Mouse (Mus musculus): ENCODE measurements at regions not wholly inside any gene's neighbourhood (a gene's known extent, or its start where the extent isn't known, plus 50 kb on each side); places are given as distances from the start of the nearest gene placed in this dataset.
"Not testable (repeated sequence)": the region's sequence is repeated elsewhere in the genome, so short reads cannot be mapped to it uniquely, and the experiment has no call there.

DNA sequence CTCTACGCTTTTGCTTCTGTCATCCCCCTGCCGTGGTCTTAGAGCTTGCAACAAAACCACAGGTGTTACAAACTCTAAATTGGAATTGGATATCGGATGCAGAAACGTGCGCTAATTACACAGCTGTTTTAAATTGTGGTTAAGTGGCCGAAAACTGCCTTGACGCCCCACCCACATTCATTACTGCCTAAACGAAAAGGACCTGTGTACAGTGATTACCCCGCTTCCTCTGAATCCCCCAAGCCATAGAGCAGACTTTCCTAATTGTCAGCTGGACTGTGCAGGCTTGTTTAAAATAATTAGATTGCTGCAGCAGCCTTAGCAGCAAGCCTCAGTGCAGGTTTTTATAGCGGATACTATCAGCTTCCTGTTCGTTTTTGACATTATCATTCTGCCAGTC lies 94.7 kb downstream of the Cxxc4 start:
- 52% methylated on average over 11 of the region's 11 CpGs for WGBS
- no peak for ATAC-seq (ENCODE audit: extremely low read depth, insufficient number of reproducible peaks, low FRiP score, low TSS enrichment)

DNA sequence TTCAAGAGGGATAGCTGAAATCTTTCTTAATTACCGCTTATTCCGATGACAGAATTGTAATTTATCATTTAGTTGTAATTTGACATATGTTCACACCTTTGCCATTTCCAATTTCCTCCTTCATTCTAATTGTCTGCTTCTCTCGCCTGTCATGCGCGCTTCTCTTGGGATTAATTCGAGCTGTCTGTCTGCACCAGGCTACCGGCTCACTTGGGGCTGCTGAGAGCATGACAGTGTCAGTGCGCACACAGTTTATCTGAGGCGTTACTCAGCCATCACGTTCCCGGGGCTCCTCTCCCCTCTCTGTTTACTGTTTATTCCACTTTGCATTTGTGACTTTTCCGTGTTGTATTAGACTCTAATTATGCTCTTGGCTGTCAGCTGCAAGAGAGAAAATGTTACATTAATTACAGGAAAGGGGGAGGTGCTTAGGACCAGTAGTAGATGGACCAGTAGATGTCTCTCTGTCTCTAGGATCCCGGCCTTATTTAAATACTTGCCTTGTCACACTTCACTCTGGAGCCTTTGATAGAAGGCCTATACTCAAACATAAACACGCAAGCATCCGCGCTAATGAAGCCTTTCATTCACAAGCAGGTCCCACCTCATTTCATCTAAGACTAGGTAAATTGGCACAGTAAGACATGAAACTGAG lies 95.3 kb downstream of the Cxxc4 start:
- peaks cover 4% of the 10 kb centered on the region; the same call in 1 of the 2 replicates for H3K9me3 ChIP-seq
- peak overlapping the region; percentile 29 for H3K4me3 ChIP-seq
- no peaks in the 10 kb centered on the region for H3K36me3 ChIP-seq
- 35% methylated on average over 16 of the region's 16 CpGs for WGBS
- H3K4me1 ChIP-seq: 0 out of 2 replicates have a peak, but pooled peaks cover 6% of the 10 kb centered on the region
- H3K9ac ChIP-seq: no peak overlapping the region
- H3K4me2 ChIP-seq: peak overlapping the region; percentile 61
- ATAC-seq (ENCODE audit: extremely low read depth, insufficient number of reproducible peaks, low FRiP score, low TSS enrichment): no peak
- no peaks in the 10 kb centered on the region for H3K27me3 ChIP-seq (replicated peaks)
- no peak overlapping the region for H3K27ac ChIP-seq (replicated peaks)

More for the DNA sequence above, 94.7 kb downstream of the Cxxc4 start:
- peak overlapping the region; percentile 61 for H3K4me2 ChIP-seq
- H3K4me1 ChIP-seq: 0 out of 2 replicates have a peak, but pooled peaks cover 6% of the 10 kb centered on the region
- no peaks in the 10 kb centered on the region for H3K27me3 ChIP-seq (replicated peaks)
- H3K9ac ChIP-seq: peak overlapping the region; percentile 33; the same call in 1 of the 2 replicates
- H3K36me3 ChIP-seq: no peaks in the 10 kb centered on the region
- H3K4me3 ChIP-seq: peak overlapping the region; percentile 29
- no peak overlapping the region for H3K27ac ChIP-seq (replicated peaks)
- peaks cover 4% of the 10 kb centered on the region; the same call in 1 of the 2 replicates for H3K9me3 ChIP-seq

DNA sequence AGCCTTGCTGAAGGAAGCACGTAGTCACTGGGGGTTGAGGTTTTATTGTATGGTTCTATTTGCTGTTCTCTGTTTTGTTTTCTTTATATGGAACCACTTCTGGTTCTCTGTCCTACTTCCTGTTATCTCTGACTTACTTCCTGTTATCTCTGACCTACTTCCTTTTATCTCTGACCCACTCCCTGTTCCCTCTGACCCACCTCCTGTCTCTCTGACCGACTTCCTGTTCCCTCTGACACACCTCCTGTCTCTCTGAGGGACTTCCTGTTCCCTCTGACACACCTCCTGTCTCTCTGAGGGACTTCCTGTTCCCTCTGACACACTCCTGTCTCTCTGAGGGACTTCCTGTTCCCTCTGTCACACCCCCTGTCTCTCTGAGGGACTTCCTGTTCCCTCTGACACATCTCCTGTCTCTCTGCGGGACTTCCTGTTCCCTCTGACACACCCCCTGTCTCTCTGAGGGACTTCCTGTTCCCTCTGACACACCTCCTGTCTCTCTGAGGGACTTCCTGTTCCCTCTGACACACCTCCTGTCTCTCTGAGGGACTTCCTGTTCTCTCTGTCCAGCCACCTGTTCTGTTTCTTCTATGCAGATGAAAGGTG lies 102.9 kb downstream of the Cxxc4 start:
- H3K4me1 ChIP-seq; H3K9ac ChIP-seq; ATAC-seq (ENCODE audit: extremely low read depth, insufficient number of reproducible peaks, low FRiP score, low TSS enrichment); H3K4me2 ChIP-seq; H3K36me3 ChIP-seq; H3K27me3 ChIP-seq (replicated peaks); H3K27ac ChIP-seq (replicated peaks); H3K9me3 ChIP-seq; H3K4me3 ChIP-seq: not testable (repeated sequence)
- WGBS: 75% methylated on average over 3 of the region's 3 CpGs

DNA sequence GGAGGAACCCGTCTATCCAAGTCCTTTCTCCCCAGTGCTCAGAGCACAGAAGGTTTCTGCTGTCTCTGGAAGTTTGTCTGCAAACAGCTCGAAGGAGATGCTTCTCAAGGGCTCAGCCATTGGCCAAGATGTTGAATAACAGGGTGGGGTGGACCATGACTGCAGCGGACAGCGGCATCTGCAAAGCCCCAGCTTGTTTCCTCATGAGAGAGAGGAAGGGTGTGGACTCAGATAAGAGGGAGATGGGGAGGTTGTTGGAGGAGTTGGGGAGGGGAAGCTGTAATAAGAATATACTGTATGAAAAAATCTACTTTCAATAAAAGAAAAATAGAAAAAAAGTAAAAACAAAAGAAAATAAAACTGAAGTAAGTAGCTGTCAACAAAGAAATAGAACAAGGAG lies 129.7 kb downstream of the Cxxc4 start:
- Histone ChIP-seq H3K9me3 (no peaks in the 10 kb centered on the region), H3K27ac (replicated peaks) (no peak overlapping the region), H3K4me1 (no peaks in the 10 kb centered on the region), H3K4me3 (no peak overlapping the region), H3K4me2 (no peak overlapping the region), H3K36me3 (no peaks in the 10 kb centered on the region), H3K9ac (no peak overlapping the region), H3K27me3 (replicated peaks) (no peaks in the 10 kb centered on the region)
- no peak for ATAC-seq (ENCODE audit: extremely low read depth, insufficient number of reproducible peaks, low FRiP score, low TSS enrichment)
- 57% methylated on average over 4 of the region's 4 CpGs for WGBS

DNA sequence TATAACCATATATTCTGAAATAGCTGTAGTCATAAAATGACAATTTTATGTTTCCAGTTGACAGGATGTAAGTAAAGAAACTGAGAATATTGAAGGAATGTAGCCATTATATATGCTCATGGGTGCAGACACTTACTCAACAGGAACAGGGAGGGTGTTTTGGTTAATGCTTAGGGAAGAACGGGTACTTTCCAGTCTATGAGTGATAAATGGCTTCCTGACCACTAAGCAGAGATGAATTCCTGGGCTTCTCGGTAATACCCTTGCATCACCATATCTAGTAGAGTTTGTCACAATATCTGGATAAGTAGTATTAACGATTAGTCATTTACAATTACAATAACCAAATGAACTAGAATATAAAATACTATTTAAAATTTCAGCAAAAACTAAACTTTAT lies 130.5 kb downstream of the Cxxc4 start:
- H3K9ac ChIP-seq: no peak overlapping the region
- H3K4me2 ChIP-seq: no peak overlapping the region
- no peaks in the 10 kb centered on the region for H3K9me3 ChIP-seq
- H3K36me3 ChIP-seq: no peaks in the 10 kb centered on the region
- H3K27ac ChIP-seq (replicated peaks): no peak overlapping the region
- no peaks in the 10 kb centered on the region for H3K4me1 ChIP-seq
- H3K4me3 ChIP-seq: no peak overlapping the region
- H3K27me3 ChIP-seq (replicated peaks): no peaks in the 10 kb centered on the region
- no peak for ATAC-seq (ENCODE audit: extremely low read depth, insufficient number of reproducible peaks, low FRiP score, low TSS enrichment)
- 57% methylated on average over 3 of the region's 3 CpGs for WGBS

DNA sequence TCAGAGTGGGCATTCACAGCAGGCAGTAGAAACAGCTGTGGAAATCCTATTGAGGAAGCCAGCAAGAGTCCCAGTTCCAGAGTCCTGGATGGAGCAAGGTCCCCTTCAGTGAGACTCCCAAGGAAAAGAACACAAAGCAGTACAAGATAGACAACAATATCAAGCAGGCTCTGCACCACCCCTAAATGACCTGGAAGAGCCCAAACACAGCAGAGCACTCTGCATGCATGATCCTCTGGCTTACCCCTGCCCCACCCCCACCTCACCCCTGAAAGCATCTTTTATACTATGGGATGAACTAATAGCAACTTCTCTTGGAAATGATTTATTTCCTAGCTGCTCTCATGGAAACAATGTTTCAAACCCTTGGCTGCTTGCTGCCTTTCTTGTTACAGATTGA lies 132.3 kb downstream of the Cxxc4 start:
- Histone ChIP-seq H3K27ac (replicated peaks) (no peak overlapping the region), H3K9ac (no peak overlapping the region), H3K9me3 (no peaks in the 10 kb centered on the region), H3K4me3 (no peak overlapping the region), H3K4me2 (no peak overlapping the region), H3K27me3 (replicated peaks) (no peaks in the 10 kb centered on the region), H3K4me1 (no peaks in the 10 kb centered on the region), H3K36me3 (no peaks in the 10 kb centered on the region)
- ATAC-seq (ENCODE audit: extremely low read depth, insufficient number of reproducible peaks, low FRiP score, low TSS enrichment): no peak

DNA sequence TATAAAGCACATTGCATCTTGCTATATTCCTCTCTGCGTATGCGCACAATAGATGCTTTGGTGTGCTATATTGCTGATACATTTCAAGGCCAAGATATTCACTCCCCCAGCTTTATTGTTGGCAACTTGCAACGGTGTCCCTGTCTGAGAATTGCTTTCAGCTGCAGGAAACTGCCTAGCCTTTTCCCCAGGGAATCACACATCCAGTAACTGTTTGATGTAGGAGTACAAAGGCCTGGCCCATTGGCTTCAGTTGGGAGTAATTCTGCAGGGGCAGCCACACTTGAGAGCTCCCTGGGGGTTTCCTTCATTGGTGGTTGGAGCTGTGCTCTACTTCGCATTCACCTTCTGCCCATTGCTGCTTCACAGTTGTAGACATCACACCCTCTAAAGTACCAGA lies 132.8 kb downstream of the Cxxc4 start:
- Histone ChIP-seq H3K36me3 (no peaks in the 10 kb centered on the region), H3K4me3 (no peak overlapping the region), H3K9me3 (no peaks in the 10 kb centered on the region), H3K9ac (no peak overlapping the region), H3K27ac (replicated peaks) (no peak overlapping the region), H3K27me3 (replicated peaks) (no peaks in the 10 kb centered on the region), H3K4me1 (no peaks in the 10 kb centered on the region), H3K4me2 (no peak overlapping the region)
- no peak for ATAC-seq (ENCODE audit: extremely low read depth, insufficient number of reproducible peaks, low FRiP score, low TSS enrichment)
- WGBS: 59% methylated on average over 4 of the region's 4 CpGs

DNA sequence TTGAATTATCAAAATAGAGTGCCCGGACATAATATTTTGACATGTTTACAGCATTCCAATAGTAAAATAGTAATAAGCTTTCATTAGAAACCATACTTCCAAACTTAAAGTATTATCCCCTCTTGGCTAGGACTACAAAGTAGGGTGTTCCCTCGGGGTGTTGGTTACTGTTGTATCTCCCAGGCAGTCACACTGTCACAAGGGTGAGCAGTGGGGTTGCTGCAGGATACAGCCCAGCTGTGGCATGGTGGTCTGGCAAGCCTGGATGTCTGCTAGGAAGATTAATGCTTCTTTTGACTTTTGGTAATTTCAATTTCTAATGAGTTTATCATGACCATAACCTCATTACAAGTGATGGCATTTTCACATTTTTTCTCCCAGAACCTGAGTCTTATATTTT lies 143.3 kb downstream of the Cxxc4 start:
- 63% methylated on average over 2 of the region's 2 CpGs for WGBS

DNA sequence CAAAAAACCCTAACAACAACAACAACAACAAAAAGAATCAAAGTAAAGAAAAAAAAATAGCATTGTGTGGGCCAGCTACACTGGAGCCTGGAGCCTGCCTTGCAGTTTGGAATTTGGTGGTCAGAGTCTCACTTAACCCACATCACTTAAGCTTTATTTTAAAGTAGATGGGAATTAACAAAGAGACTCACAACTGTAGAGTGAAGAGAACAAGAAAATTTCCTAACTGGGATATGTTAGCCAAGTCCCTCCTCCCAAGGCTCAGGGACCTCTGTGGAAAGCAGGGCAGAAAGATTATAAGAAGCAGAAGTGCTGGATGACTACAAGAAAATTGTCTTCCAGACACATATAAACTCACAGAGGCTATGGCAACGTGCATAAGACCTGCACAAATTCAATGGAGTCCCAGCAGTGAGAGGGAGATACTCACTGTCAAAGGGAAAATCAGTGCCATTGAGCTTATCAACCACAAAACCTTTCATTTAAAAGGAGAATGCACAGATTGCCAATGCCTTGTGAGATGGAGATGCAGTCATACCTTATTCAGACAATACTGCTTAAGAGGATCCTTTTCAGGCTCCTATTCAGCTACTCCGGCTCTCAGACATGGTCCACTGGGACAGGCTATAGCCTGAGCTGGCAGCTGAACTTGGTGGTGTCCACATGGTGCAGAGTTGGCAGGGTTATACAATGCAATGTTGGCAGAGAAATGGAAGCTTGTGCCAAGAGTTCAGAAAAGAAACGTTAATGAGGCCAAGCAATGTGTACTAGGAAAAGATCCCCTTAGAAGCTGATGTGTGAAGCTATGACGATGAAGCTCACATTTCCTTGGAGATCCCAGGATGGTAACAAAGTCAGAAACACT lies 154.4 kb downstream of the Cxxc4 start:
- Histone ChIP-seq H3K4me2 (no peak overlapping the region), H3K36me3 (no peaks in the 10 kb centered on the region), H3K4me1 (no peaks in the 10 kb centered on the region), H3K27ac (replicated peaks) (no peak overlapping the region), H3K9ac (no peak overlapping the region), H3K9me3 (no peaks in the 10 kb centered on the region), H3K4me3 (no peak overlapping the region), H3K27me3 (replicated peaks) (no peaks in the 10 kb centered on the region)
- no peak for ATAC-seq (ENCODE audit: extremely low read depth, insufficient number of reproducible peaks, low FRiP score, low TSS enrichment)
- WGBS: 72% methylated on average over 4 of the region's 4 CpGs

More for the DNA sequence above, 143.3 kb downstream of the Cxxc4 start:
- Histone ChIP-seq H3K36me3 (no peaks in the 10 kb centered on the region), H3K4me3 (no peak overlapping the region), H3K4me1 (no peaks in the 10 kb centered on the region), H3K27me3 (replicated peaks) (no peaks in the 10 kb centered on the region), H3K27ac (replicated peaks) (no peak overlapping the region), H3K9me3 (no peaks in the 10 kb centered on the region), H3K4me2 (no peak overlapping the region), H3K9ac (no peak overlapping the region)
- no peak for ATAC-seq (ENCODE audit: extremely low read depth, insufficient number of reproducible peaks, low FRiP score, low TSS enrichment)

DNA sequence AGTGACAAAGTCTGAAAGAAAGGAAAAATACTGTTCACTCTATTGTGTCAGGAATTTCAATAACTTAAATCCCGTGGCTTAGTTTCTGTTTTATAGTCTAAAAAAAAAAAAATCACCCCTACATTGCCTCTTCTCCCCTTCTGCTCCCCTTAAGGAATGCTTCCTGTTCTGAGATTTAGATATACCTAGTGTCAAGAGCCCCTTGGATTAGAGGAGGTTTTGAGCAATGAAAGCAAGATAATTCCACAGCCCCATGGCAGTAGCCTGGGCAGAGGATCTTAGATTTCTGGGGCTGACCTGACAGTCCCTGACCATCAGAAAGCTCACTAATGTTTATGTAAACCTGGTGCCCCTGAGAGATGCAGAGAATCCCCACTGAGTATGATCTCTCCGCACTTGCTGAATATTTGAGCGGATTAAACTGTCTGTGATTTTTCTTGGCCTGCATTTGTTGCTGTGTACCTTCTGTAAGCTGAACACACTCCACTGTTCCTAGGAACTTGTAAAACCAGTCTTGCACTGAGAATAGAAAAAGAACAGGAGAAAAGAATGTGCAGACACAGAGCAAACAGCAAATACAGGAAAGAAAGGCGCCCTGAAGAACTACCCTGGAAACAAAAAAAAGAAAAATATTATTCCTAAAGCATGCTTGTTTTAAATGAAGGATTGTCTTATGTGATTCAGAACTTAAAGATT lies 164.3 kb downstream of the Cxxc4 start:
- Histone ChIP-seq H3K4me1 (no peaks in the 10 kb centered on the region), H3K27ac (replicated peaks) (no peak overlapping the region), H3K36me3 (no peaks in the 10 kb centered on the region), H3K4me3 (no peak overlapping the region), H3K4me2 (no peak overlapping the region), H3K9me3 (no peaks in the 10 kb centered on the region), H3K9ac (no peak overlapping the region), H3K27me3 (replicated peaks) (no peaks in the 10 kb centered on the region)
- no peak for ATAC-seq (ENCODE audit: extremely low read depth, insufficient number of reproducible peaks, low FRiP score, low TSS enrichment)
- WGBS: 53% methylated on average over 4 of the region's 4 CpGs

DNA sequence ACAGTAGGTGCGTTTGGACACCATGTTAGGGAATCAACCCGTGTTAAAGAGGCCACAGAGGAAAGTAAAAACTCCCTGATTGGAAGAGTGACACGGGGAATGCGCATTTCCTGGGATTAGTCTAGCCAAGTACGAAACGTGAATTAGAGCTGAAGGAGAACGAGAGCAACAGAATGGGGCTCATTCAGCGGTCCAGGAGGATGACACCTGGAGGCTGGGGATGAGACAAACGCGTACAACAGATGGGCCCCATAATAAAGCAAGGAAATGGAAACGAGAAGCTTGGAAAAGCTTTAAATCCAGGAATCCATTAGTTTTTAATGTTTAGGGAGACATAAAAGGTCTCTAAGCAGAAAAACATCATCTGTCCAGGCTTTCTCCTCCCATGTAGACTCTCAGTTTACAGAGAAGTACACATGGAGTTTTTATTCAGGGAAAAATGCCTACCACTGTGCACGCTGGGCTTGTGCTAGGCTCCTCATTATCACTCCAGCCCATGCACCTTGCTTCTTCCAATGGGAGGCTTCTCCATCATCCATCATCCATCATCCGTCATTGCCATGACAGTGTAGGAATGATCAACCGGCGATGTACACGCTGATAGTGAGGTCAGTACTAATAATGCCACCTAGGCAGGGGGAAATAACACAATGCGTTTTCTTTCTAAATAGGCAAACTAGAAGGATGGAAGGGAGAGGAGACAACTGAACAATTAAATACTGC lies 179.5 kb downstream of the Cxxc4 start:
- no peaks in the 10 kb centered on the region for H3K4me1 ChIP-seq
- no peak overlapping the region for H3K4me2 ChIP-seq
- 58% methylated on average over 17 of the region's 17 CpGs for whole genome bisulfite sequencing
- H3K27me3 ChIP-seq (replicated peaks): no peaks in the 10 kb centered on the region
- no peak overlapping the region for H3K4me3 ChIP-seq
- no peaks in the 10 kb centered on the region for H3K36me3 ChIP-seq
- no peak overlapping the region for H3K27ac ChIP-seq (replicated peaks)
- ATAC-seq (ENCODE audit: extremely low read depth, insufficient number of reproducible peaks, low FRiP score, low TSS enrichment): no peak
- H3K9me3 ChIP-seq: no peaks in the 10 kb centered on the region
- no peak overlapping the region for H3K9ac ChIP-seq

All from heart, embryonic 13.5 days (tissue).